ENCODE assay signal across 50 mouse cellular contexts in genomic region chr5:120870081-120870480, GRCm38 (mm10). TPM values are rescaled to one million over a fixed set of nuclear protein-coding genes. Genes with fewer than 3 reads are reported as not detected.
"Had no signal": no experiment of that assay in that cellular context is flagged by ENCODE, and none has a peak within 500 bp of the region (broad histone marks: within the 10 kb centered on the region; RNA-seq: fewer than 3 reads in every experiment).

No protein-coding gene starts in this region.

- H3K27ac ChIP-seq: heart, embryonic 13.5 days; heart, embryonic 15.5 days; hindbrain, embryonic 10.5 days; hindbrain, embryonic 12.5 days; hindbrain, embryonic 13.5 days; hindbrain, embryonic 14.5 days; hindbrain, embryonic 15.5 days; hindbrain, postnatal 0 days; intestine, embryonic 15.5 days; kidney, embryonic 15.5 days; kidney, postnatal 0 days; layer of hippocampus, adult 2 months; left cerebral cortex, adult 2 months had no signal

- ATAC-seq: inflammation-experienced regulatory T-cells, adult 6 months; intestine, embryonic 15.5 days; intestine, embryonic 16.5 days; intestine, postnatal 0 days had no signal

- H3K27me3 ChIP-seq: heart, embryonic 15.5 days; hindbrain, embryonic 12.5 days; hindbrain, embryonic 15.5 days; intestine, embryonic 15.5 days had no signal

- H3K9me3 ChIP-seq: heart, embryonic 13.5 days; heart, embryonic 15.5 days; hindbrain, embryonic 10.5 days; hindbrain, embryonic 12.5 days; hindbrain, embryonic 13.5 days; hindbrain, embryonic 15.5 days; intestine, embryonic 15.5 days; kidney, embryonic 15.5 days had no signal

- H3K4me3 ChIP-seq: heart, embryonic 13.5 days; heart, embryonic 15.5 days; hindbrain, embryonic 10.5 days; hindbrain, embryonic 12.5 days; hindbrain, embryonic 13.5 days; hindbrain, embryonic 15.5 days; intestine, embryonic 15.5 days; kidney, embryonic 15.5 days; layer of hippocampus, adult 2 months; left cerebral cortex, adult 2 months had no signal

- DNase-seq: heart, postnatal 10 days; heart, postnatal 14 days; heart, postnatal 4 days; kidney, adult 11 months; kidney, adult 18-20 months; kidney, adult 2 months; kidney, adult 8-10 months; kidney, adult 9 months; kidney, postnatal 10 days; kidney, postnatal 14 days; kidney, postnatal 25 days; kidney, postnatal 36 days; kidney, postnatal 4 days; layer of hippocampus, adult 9-11 months; layer of hippocampus, postnatal 36 days had no signal

- H3K9ac ChIP-seq: heart, embryonic 13.5 days; heart, embryonic 15.5 days; hindbrain, embryonic 12.5 days; hindbrain, embryonic 13.5 days; hindbrain, embryonic 14.5 days; hindbrain, embryonic 15.5 days; intestine, embryonic 15.5 days; kidney, embryonic 15.5 days had no signal

- H3K36me3 ChIP-seq: heart, embryonic 13.5 days; heart, embryonic 15.5 days; hindbrain, embryonic 10.5 days; hindbrain, embryonic 12.5 days; hindbrain, embryonic 13.5 days; hindbrain, embryonic 15.5 days; intestine, embryonic 15.5 days; kidney, embryonic 15.5 days had no signal

- H3K4me2 ChIP-seq: heart, embryonic 11.5 days; heart, embryonic 13.5 days; heart, embryonic 15.5 days; hindbrain, embryonic 12.5 days; hindbrain, embryonic 13.5 days; hindbrain, embryonic 14.5 days; hindbrain, embryonic 15.5 days; intestine, embryonic 15.5 days; kidney, embryonic 15.5 days had no signal

- H3K4me1 ChIP-seq: heart, embryonic 13.5 days; heart, embryonic 15.5 days; hindbrain, embryonic 12.5 days; hindbrain, embryonic 13.5 days; hindbrain, embryonic 15.5 days; intestine, embryonic 15.5 days had no signal

RNA-seq across cellular contexts. Expression of gene Oas1h, which starts 8.9 kb away (rescaled TPM):
- total RNA-seq: heart, postnatal 10 days; heart, postnatal 14 days; heart, postnatal 25 days; heart, postnatal 4 days; hematopoietic stem cell, adult 5-6 weeks; hindbrain, postnatal 0 days; layer of hippocampus, adult 18-20 months; layer of hippocampus, adult 2 months; layer of hippocampus, adult 8-10 months; layer of hippocampus, postnatal 10 days; layer of hippocampus, postnatal 14 days; layer of hippocampus, postnatal 25 days; layer of hippocampus, postnatal 36 days; left cerebral cortex, adult 18-20 months; left cerebral cortex, adult 2 months; left cerebral cortex, adult 8-10 months had no signal
- polyA plus RNA-seq: heart, embryonic 11.5 days; heart, embryonic 13.5 days; heart, embryonic 14.5 days; heart, embryonic 15.5 days; heart, embryonic 16.5 days; heart, postnatal 0 days; hindbrain, embryonic 10.5 days; hindbrain, embryonic 11.5 days; hindbrain, embryonic 12.5 days; hindbrain, embryonic 13.5 days; hindbrain, embryonic 14.5 days; hindbrain, embryonic 15.5 days; hindbrain, embryonic 16.5 days; hindbrain, postnatal 0 days; inflammation-experienced regulatory T-cells, adult 6 months; intestine, embryonic 14.5 days; intestine, embryonic 15.5 days; intestine, embryonic 16.5 days; intestine, postnatal 0 days; kidney, adult 2 months; kidney, embryonic 14.5 days; kidney, embryonic 15.5 days; kidney, embryonic 16.5 days; large intestine, adult 2 months had no signal

RNA-seq across cellular contexts. Expression of gene Oas1g, which starts 17.3 kb away (rescaled TPM):
- total RNA-seq: heart, postnatal 10 days; heart, postnatal 14 days; heart, postnatal 4 days; layer of hippocampus, adult 18-20 months; layer of hippocampus, adult 2 months; layer of hippocampus, postnatal 10 days; layer of hippocampus, postnatal 14 days; layer of hippocampus, postnatal 25 days; layer of hippocampus, postnatal 36 days; left cerebral cortex, adult 18-20 months; left cerebral cortex, adult 2 months had no signal
- polyA plus RNA-seq: heart, embryonic 11.5 days; hindbrain, embryonic 12.5 days had no signal

RNA-seq across cellular contexts. Expression of gene Oas1f, which starts 22.9 kb away (rescaled TPM):
- total RNA-seq: heart, postnatal 10 days; heart, postnatal 14 days; heart, postnatal 25 days; heart, postnatal 4 days; hematopoietic stem cell, adult 5-6 weeks; hindbrain, postnatal 0 days; layer of hippocampus, adult 18-20 months; layer of hippocampus, adult 2 months; layer of hippocampus, adult 8-10 months; layer of hippocampus, postnatal 10 days; layer of hippocampus, postnatal 14 days; layer of hippocampus, postnatal 25 days; layer of hippocampus, postnatal 36 days; left cerebral cortex, adult 18-20 months; left cerebral cortex, adult 2 months; left cerebral cortex, adult 8-10 months had no signal
- polyA plus RNA-seq: heart, embryonic 11.5 days; heart, embryonic 13.5 days; heart, embryonic 14.5 days; heart, embryonic 15.5 days; heart, postnatal 0 days; hindbrain, embryonic 10.5 days; hindbrain, embryonic 11.5 days; hindbrain, embryonic 12.5 days; hindbrain, embryonic 13.5 days; hindbrain, embryonic 14.5 days; hindbrain, embryonic 15.5 days; hindbrain, embryonic 16.5 days; hindbrain, postnatal 0 days; inflammation-experienced regulatory T-cells, adult 6 months; intestine, embryonic 14.5 days; intestine, embryonic 15.5 days; intestine, postnatal 0 days; kidney, embryonic 14.5 days; kidney, embryonic 15.5 days had no signal

RNA-seq across cellular contexts. Expression of gene Oas1a, which starts 37.2 kb away (rescaled TPM):
- total RNA-seq: layer of hippocampus, postnatal 36 days had no signal

RNA-seq across cellular contexts. Expression of gene Oas1d, which starts 44.3 kb away (rescaled TPM):
- total RNA-seq: heart, postnatal 10 days; heart, postnatal 14 days; heart, postnatal 25 days; heart, postnatal 4 days; hematopoietic stem cell, adult 5-6 weeks; layer of hippocampus, adult 18-20 months; layer of hippocampus, adult 2 months; layer of hippocampus, adult 8-10 months; layer of hippocampus, postnatal 14 days; layer of hippocampus, postnatal 25 days; layer of hippocampus, postnatal 36 days; left cerebral cortex, adult 18-20 months; left cerebral cortex, adult 2 months; left cerebral cortex, adult 8-10 months had no signal
- polyA plus RNA-seq: heart, embryonic 11.5 days; heart, embryonic 13.5 days; heart, embryonic 14.5 days; heart, embryonic 15.5 days; heart, postnatal 0 days; hindbrain, embryonic 10.5 days; hindbrain, embryonic 11.5 days; hindbrain, embryonic 12.5 days; hindbrain, embryonic 13.5 days; hindbrain, embryonic 14.5 days; hindbrain, embryonic 15.5 days; inflammation-experienced regulatory T-cells, adult 6 months; intestine, embryonic 15.5 days; intestine, embryonic 16.5 days; kidney, adult 2 months; kidney, embryonic 14.5 days; kidney, embryonic 15.5 days; kidney, embryonic 16.5 days; kidney, postnatal 0 days had no signal
